Mouse (Mus musculus): ENCODE data around the gene Bcar3.

DNA sequence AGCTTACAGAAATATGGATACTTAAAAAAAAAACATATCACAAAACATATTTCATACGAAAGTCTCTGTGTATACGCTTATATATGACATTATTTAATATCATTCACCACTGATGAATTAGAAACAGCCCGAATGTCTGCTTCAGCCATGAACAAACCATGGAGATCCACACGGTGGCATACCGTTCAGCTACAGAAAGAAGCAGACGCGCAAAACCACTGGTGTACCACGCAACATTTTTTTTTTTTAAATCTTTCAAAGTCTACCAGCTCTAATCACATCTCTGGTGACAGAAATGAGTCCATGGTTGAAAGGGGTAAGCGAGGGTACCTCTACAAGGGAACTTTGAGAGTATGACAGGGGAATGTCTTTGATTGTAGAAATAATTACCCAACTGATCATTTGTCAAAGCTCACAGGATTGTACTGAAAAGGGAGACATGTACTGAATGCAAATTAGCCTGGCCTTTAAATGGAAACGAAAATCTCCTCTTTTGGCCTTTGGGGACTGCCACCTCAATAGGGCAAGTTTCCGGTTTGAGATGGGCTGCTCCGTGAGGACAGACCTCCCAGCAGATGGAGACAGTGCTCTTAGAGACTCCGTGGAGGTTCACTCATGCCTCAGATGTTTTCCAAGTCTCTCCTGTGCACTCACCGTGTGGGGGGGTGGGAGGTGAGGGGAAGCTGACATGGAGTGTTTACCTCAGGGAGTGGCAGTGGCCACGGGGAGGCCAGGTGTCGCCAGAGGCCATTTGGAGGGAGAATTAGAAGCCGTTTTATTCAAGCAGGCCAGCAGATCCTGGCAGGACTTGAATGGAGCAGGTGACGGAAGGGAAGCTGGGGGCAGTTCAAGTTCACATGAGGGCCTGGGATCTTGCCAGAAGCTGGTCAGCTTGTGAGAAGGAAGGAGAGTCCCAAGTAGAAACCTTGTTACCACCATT lies 168.3 kb downstream of the Bcar3 start:
- TF ChIP-seq POLR2A (IDR thresholded peaks at IDR 0.05; ENCODE audit: low read depth, low read length) (no peak), CTCF (IDR thresholded peaks at IDR 0.05; ENCODE audit: extremely low read depth, insufficient read length, insufficient replicate concordance, low read depth, low read length) (no peak)

All from small intestine, adult 2 months (tissue).